Mouse (Mus musculus) liver, postnatal 0 days (tissue): Measurements from ENCODE around the gene Slc38a9.

Experiments used
- CTCF ChIP-seq: sonication (generic); IDR thresholded peaks from 2 replicates; pipeline ENCODE4 v1.5.1; 2016; ENCODE audit warnings: antibody characterized with exemption, low read depth
- EP300 ChIP-seq: IDR thresholded peaks from 2 replicates; pipeline ENCODE4 v1.6.1; 2016; ENCODE audit warnings: antibody characterized with exemption, low read depth, mild to moderate bottlenecking

GRCm38 (mm10) chr13:112772861-112773260, 112.3 kb downstream of the Slc38a9 start:
- TF ChIP-seq EP300 (no peak), CTCF (no peak)
